Mouse (Mus musculus) heart, embryonic 14.5 days (tissue): ENCODE data around the gene Galnt7. TPM values are rescaled to one million over a fixed set of nuclear protein-coding genes. Genes with fewer than 3 reads are reported as not detected.
"Not testable (repeated sequence)": the region's sequence is repeated elsewhere in the genome, so short reads cannot be mapped to it uniquely, and the experiment has no call there.

Experiments
- ATAC-seq: fragments of 200-750 bp; cut with Nextera tagmentation; 2 replicates; pipeline ENCODE4 v1.8.0; 2017; ENCODE audit warnings: low read depth, moderate TSS enrichment; ENCODE audit not compliant: insufficient number of reproducible peaks, insufficient read depth, low FRiP score
- H3K27ac ChIP-seq, 2 experiments: fragments of 200-500 bp in 1 of 2; fragments of 300-500 bp in 1 of 2; sonication (generic) in 1 of 2; replicated peaks in 1 of 2; 2 replicates each; pipeline ENCODE4 v1.5.1; 2012 to 2014; ENCODE audit warnings: low read depth in 2 of 2, low read length in 2 of 2, control low read depth in 1 of 2, mild to moderate bottlenecking in 1 of 2, mixed read lengths in 1 of 2; ENCODE audit not compliant: control insufficient read depth in 1 of 2, insufficient read depth in 1 of 2
- H3K27me3 ChIP-seq: fragments of 300-500 bp; sonication (generic); 2 replicates; pipeline ENCODE4 v1.6.1; 2014; ENCODE audit warnings: mild to moderate bottlenecking, low read length, control low read depth; ENCODE audit not compliant: control insufficient read depth, insufficient read depth
- H3K36me3 ChIP-seq: fragments of 300-500 bp; sonication (generic); 2 replicates; pipeline ENCODE4 v1.6.1; 2014; ENCODE audit warnings: mild to moderate bottlenecking, control low read depth, low read length, mixed read lengths; ENCODE audit not compliant: control insufficient read depth, insufficient read depth
- H3K4me1 ChIP-seq, 2 experiments: fragments of 200-500 bp in 1 of 2; fragments of 300-500 bp in 1 of 2; sonication (generic) in 1 of 2; 2 replicates each; pipeline ENCODE4 v1.6.1; 2012 to 2014; ENCODE audit warnings: low read length in 2 of 2, control low read depth in 1 of 2, mixed read lengths in 1 of 2; ENCODE audit not compliant: control insufficient read depth in 2 of 2, insufficient read depth in 2 of 2
- H3K4me2 ChIP-seq: fragments of 300-500 bp; sonication (generic); 2 replicates; pipeline ENCODE4 v1.6.1; 2014; ENCODE audit warnings: mild to moderate bottlenecking, low read length
- H3K4me3 ChIP-seq, 2 experiments: fragments of 200-500 bp in 1 of 2; fragments of 300-500 bp in 1 of 2; sonication (generic) in 1 of 2; 2 replicates each; pipeline ENCODE4 v1.5.1; 2012 to 2014; ENCODE audit warnings: low read length in 2 of 2, mild to moderate bottlenecking in 2 of 2, control low read depth in 1 of 2, low read depth in 1 of 2, moderate library complexity in 1 of 2; ENCODE audit not compliant: control insufficient read depth in 1 of 2, insufficient read depth in 1 of 2
- H3K9ac ChIP-seq: fragments of 300-500 bp; sonication (generic); 2 replicates; pipeline ENCODE4 v1.6.1; 2014; ENCODE audit warnings: mild to moderate bottlenecking, low read length
- H3K9me3 ChIP-seq: fragments of 300-500 bp; sonication (generic); 2 replicates; pipeline ENCODE4 v1.6.1; 2016; ENCODE audit warnings: low read length, control low read depth; ENCODE audit not compliant: control insufficient read depth
- WGBS: fragments of 180-500 bp; shearing (Covaris S2); extraction: QIAGEN DNeasy Blood & Tissue Kit; methylation state at CpG from one replicate; pipeline ENCODE4 v1.1.7; 2014; 5-methylcytosine and 5-hydroxymethylcytosine counted together
- polyA plus RNA-seq: library from polyadenylated mRNA; unstranded; fragments of >200 nt; fragmentation: Nextera tagmentation; extraction: Ambion mirVana; gene quantifications from 2 replicates; pipeline ENCODE4 v1.2.1, GENCODE M21; 2014

The Galnt7 gene
- polyA plus RNA-seq, 1 experiment from 2014 or later, result 6.1 TPM

GRCm38 (mm10) chr8:57517723-57518122, 135.1 kb downstream of the Galnt7 start:
- ATAC-seq, result no peak
- WGBS, result 93% methylated on average over 3 of the region's 3 CpGs
- peaks cover 56% of the 10 kb centered on the region for H3K36me3 ChIP-seq
- no peak overlapping the region for H3K4me2 ChIP-seq
- no peaks in the 10 kb centered on the region for H3K27me3 ChIP-seq
- H3K4me3 ChIP-seq, result no peak overlapping the region
- H3K9ac ChIP-seq, result no peak overlapping the region
- H3K9me3 ChIP-seq, result no peaks in the 10 kb centered on the region
- H3K27ac ChIP-seq, result no peak overlapping the region
- H3K4me1 ChIP-seq, result no peaks in the 10 kb centered on the region; a peak in 2 of 4 replicates

GRCm38 (mm10) chr8:57516685-57517084, 136.1 kb downstream of the Galnt7 start:
- WGBS, result 91% methylated on average over 4 of the region's 5 CpGs
- H3K9me3 ChIP-seq, H3K27me3 ChIP-seq, H3K27ac ChIP-seq, H3K4me2 ChIP-seq, ATAC-seq, H3K9ac ChIP-seq, H3K4me1 ChIP-seq, H3K4me3 ChIP-seq: not testable (repeated sequence)
- peaks cover 56% of the 10 kb centered on the region for H3K36me3 ChIP-seq

DNA sequence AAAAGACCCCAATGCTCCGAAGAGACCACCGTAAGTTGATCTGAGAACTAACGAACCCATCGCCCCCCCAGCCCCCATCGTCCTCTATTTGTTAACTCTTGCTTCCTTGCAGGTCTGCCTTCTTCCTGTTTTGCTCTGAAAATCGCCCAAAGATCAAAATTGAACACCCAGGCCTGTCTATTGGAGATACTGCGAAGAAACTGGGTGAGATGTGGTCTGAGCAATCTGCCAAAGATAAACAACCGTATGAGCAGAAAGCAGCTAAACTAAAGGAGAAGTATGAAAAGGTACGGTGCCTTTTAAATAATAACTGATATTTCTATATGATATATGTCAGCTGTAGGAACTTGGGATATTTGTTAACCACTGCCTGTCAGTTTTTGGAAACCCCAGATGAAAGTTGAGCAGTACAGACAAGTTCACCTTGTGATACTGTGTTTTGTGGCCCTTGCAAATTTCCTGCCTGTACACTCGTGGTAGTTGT, 139.6 kb downstream of the Galnt7 start:
- WGBS, result 11% methylated on average over 9 of the region's 10 CpGs
- Histone ChIP-seq H3K4me2 (peak overlapping the region; percentile 67), H3K9ac (peak overlapping the region; percentile 100), H3K36me3 (peaks cover 47% of the 10 kb centered on the region), H3K27ac (peak overlapping the region in 1 of 2 experiments; percentile 100; a peak in 2 of 4 replicates), H3K4me3 (peak overlapping the region; percentile 88 to 97)
- H3K27me3 ChIP-seq, H3K4me1 ChIP-seq, ATAC-seq, H3K9me3 ChIP-seq: not testable (repeated sequence)

- WGBS, result 2% methylated on average over 76 of the region's 96 CpGs
- peaks cover 39% of the 10 kb centered on the region for H3K36me3 ChIP-seq
- H3K9me3 ChIP-seq, result no peaks in the 10 kb centered on the region
- H3K27ac ChIP-seq, result peak overlapping the region; percentile 100
- peaks cover 0 to 8% of the 10 kb centered on the region in 2 experiments; a peak in 2 of 4 replicates for H3K4me1 ChIP-seq
- H3K9ac ChIP-seq, result peak overlapping the region; percentile 100
- H3K4me2 ChIP-seq, result peak overlapping the region; percentile 67
- peak; percentile 15; the same call in 1 of the 2 replicates for ATAC-seq
- peak overlapping the region; percentile 88 to 97 for H3K4me3 ChIP-seq
- H3K27me3 ChIP-seq, result no peaks in the 10 kb centered on the region
Measured at GRCm38 (mm10) chr8:57512141-57513056, 140.4 kb downstream of the Galnt7 start.

- H3K4me3 ChIP-seq, result peak within 1 kb of the TSS; percentile 88 to 97
- WGBS, result under 1% methylated on average over 63 of the region's 63 CpGs
- ATAC-seq, result peak; percentile 100
- H3K4me2 ChIP-seq, result peak within 1 kb of the TSS; percentile 97
- H3K36me3 ChIP-seq, result peaks cover 33% of the 10 kb centered on the region
- no peaks in the 10 kb centered on the region for H3K27me3 ChIP-seq
- H3K27ac ChIP-seq, result peak within 1 kb of the TSS; percentile 100
- peak within 1 kb of the TSS; percentile 100 for H3K9ac ChIP-seq
- H3K9me3 ChIP-seq, result no peaks in the 10 kb centered on the region
- peaks cover 0 to 8% of the 10 kb centered on the region in 2 experiments; a peak in 2 of 4 replicates for H3K4me1 ChIP-seq
Measured at GRCm38 (mm10) chr8:57511316-57512118, 141.3 kb downstream of the Galnt7 start, which contains the start of gene Hmgb2. Gene Hmgb2, plus strand, starts transcription at chr8:57511907.

DNA sequence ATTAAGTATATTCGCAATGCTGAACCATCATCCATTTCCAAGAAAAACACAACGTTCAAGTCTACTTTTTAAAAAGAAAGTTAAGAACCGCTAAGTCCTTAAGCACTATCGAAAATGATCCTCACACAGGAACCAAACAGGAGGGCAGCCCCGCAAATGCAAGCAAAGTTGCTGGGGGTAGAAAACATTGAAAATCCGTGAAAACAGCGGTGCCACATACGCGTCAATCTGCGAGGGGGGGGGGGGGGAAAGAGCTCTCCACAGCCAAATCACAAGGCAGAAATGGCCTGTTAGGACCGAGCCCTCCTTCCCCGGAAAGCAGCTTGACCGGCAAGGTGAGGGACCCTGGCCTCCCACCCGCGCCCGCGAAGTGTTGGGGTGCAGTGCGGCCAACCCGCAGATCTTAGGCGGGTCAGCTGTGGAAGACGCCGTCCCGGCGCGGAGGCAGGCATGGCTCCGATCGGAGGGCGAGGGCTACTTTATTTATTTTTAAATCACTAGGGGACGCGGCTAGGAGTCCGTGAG, 142.0 kb downstream of the Galnt7 start:
- peak overlapping the region; percentile 90 for H3K9ac ChIP-seq
- peak overlapping the region; percentile 81 to 88 for H3K4me3 ChIP-seq
- H3K36me3 ChIP-seq, result peaks cover 26% of the 10 kb centered on the region
- H3K4me2 ChIP-seq, result peak overlapping the region; percentile 97
- H3K27me3 ChIP-seq, result no peaks in the 10 kb centered on the region
- ATAC-seq, result no peak
- no peaks in the 10 kb centered on the region for H3K9me3 ChIP-seq
- peaks cover 0 to 8% of the 10 kb centered on the region in 2 experiments; a peak in 2 of 4 replicates for H3K4me1 ChIP-seq
- peak overlapping the region; percentile 80 to 82 for H3K27ac ChIP-seq
- WGBS, result 2% methylated on average over 31 of the region's 31 CpGs

- no peak overlapping the region for H3K4me2 ChIP-seq
- H3K36me3 ChIP-seq, result peaks cover 8% of the 10 kb centered on the region
- H3K4me1 ChIP-seq, result peaks cover 4 to 8% of the 10 kb centered on the region in 2 experiments; a peak in 3 of 4 replicates
- no peak overlapping the region for H3K4me3 ChIP-seq
- H3K9ac ChIP-seq, result no peak overlapping the region
- no peak overlapping the region for H3K27ac ChIP-seq
- WGBS, result 79% methylated on average over 4 of the region's 4 CpGs
- H3K27me3 ChIP-seq, result no peaks in the 10 kb centered on the region
- no peak for ATAC-seq
- H3K9me3 ChIP-seq, result no peaks in the 10 kb centered on the region
Measured at GRCm38 (mm10) chr8:57508657-57509056, 144.2 kb downstream of the Galnt7 start.
